Mouse (Mus musculus) limb, embryonic 14.5 days (tissue): ENCODE measurements around the gene Tpst1. TPM values are rescaled to one million over a fixed set of nuclear protein-coding genes. Genes with fewer than 3 reads are reported as not detected.

Experiments used
- ATAC-seq: fragments of 200-750 bp; cut with Nextera tagmentation; 2 replicates; pipeline ENCODE4 v1.8.0; 2017; ENCODE audit warnings: low read depth, moderate number of reproducible peaks, moderate TSS enrichment; ENCODE audit not compliant: low FRiP score
- DNase-seq: peaks from one replicate; pipeline ENCODE4 v3.0.0-alpha.2; 2015; ENCODE audit warnings: low spot score
- H3K27ac ChIP-seq: fragments of 300-500 bp; sonication (generic); replicated peaks from 2 replicates; pipeline ENCODE4 v1.5.1; 2014; ENCODE audit warnings: low read depth, mild to moderate bottlenecking, low read length, moderate library complexity, mixed read lengths
- H3K27me3 ChIP-seq: fragments of 300-500 bp; sonication (generic); 2 replicates; pipeline ENCODE4 v1.6.1; 2014; ENCODE audit warnings: low read length, mixed read lengths; ENCODE audit not compliant: control insufficient read depth, insufficient read depth
- H3K36me3 ChIP-seq: fragments of 300-500 bp; sonication (generic); 2 replicates; pipeline ENCODE4 v1.6.1; 2014; ENCODE audit warnings: mild to moderate bottlenecking, low read length, moderate library complexity, mixed read lengths; ENCODE audit not compliant: control insufficient read depth, insufficient read depth
- H3K4me1 ChIP-seq: fragments of 300-500 bp; sonication (generic); 2 replicates; pipeline ENCODE4 v1.6.1; 2014; ENCODE audit warnings: antibody characterized with exemption, low read length, mixed read lengths; ENCODE audit not compliant: control insufficient read depth, insufficient read depth
- H3K4me2 ChIP-seq: fragments of 300-500 bp; sonication (generic); replicated peaks from 2 replicates; pipeline ENCODE4 v1.6.1; 2014; ENCODE audit warnings: low read depth, mild to moderate bottlenecking, low read length, moderate library complexity; ENCODE audit not compliant: severe bottlenecking
- H3K4me3 ChIP-seq: fragments of 300-500 bp; sonication (generic); replicated peaks from 2 replicates; pipeline ENCODE4 v1.5.1; 2014; ENCODE audit warnings: low read length
- H3K9ac ChIP-seq: fragments of 300-500 bp; sonication (generic); 2 replicates; pipeline ENCODE4 v1.6.1; 2014; ENCODE audit warnings: mild to moderate bottlenecking, low read depth, low read length, moderate library complexity; ENCODE audit not compliant: severe bottlenecking
- H3K9me3 ChIP-seq: fragments of 300-500 bp; sonication (generic); 2 replicates; pipeline ENCODE4 v1.6.1; 2016; ENCODE audit warnings: low read length; ENCODE audit not compliant: control insufficient read depth
- POLR2A ChIP-seq: fragments of 200-500 bp; IDR thresholded peaks from 2 replicates; pipeline ENCODE4 v1.8.0; 2012; ENCODE audit warnings: inconsistent platforms, mild to moderate bottlenecking, moderate library complexity, borderline replicate concordance; ENCODE audit not compliant: insufficient read depth, insufficient read length; ENCODE audit errors: extremely low read depth
- WGBS: fragments of 180-500 bp; shearing (Covaris S2); extraction: QIAGEN DNeasy Blood & Tissue Kit; methylation state at CpG from one replicate; pipeline ENCODE4 v1.1.7; 2014; 5-methylcytosine and 5-hydroxymethylcytosine counted together
- polyA plus RNA-seq, 2 experiments: library from polyadenylated mRNA; depleted of rRNA in 1 of 2; stranded (reverse) in 1 of 2; unstranded in 1 of 2; fragments of >200 nt; fragmentation: Nextera tagmentation in 1 of 2; extraction: Ambion mirVana in 1 of 2; gene quantifications; 2 replicates each; pipeline versions ENCODE4 v1.2.1 to v1.2.3; 2012 to 2014

Tpst1 gene
- polyA plus RNA-seq, 2 experiments = 68.2 to 114 TPM

GRCm38 (mm10) chr5:130122355-130122754 lies 49.2 kb downstream of the Tpst1 start:
- Histone ChIP-seq H3K9ac (no peak overlapping the region), H3K4me2 (no peak overlapping the region), H3K4me1 (peaks cover 19% of the 10 kb centered on the region), H3K36me3 (peaks cover 4% of the 10 kb centered on the region; the same call in 1 of the 2 replicates), H3K4me3 (no peak overlapping the region), H3K27me3 (no peaks in the 10 kb centered on the region), H3K9me3 (no peaks in the 10 kb centered on the region), H3K27ac (no peak overlapping the region)
- no peak for TF ChIP-seq POLR2A
- 82% methylated on average over 2 of the region's 2 CpGs for WGBS
- DNase-seq = no peak
- no peak for ATAC-seq

- H3K27me3 ChIP-seq = no peaks in the 10 kb centered on the region
- peaks cover 11% of the 10 kb centered on the region for H3K4me1 ChIP-seq
- H3K4me2 ChIP-seq = no peak overlapping the region
- H3K9me3 ChIP-seq = no peaks in the 10 kb centered on the region
- peaks cover 4% of the 10 kb centered on the region; the same call in 1 of the 2 replicates for H3K36me3 ChIP-seq
- DNase-seq = no peak
- TF ChIP-seq POLR2A = no peak
- H3K9ac ChIP-seq = no peak overlapping the region
- no peak overlapping the region for H3K4me3 ChIP-seq
- WGBS = 68% methylated on average over 5 of the region's 5 CpGs
- H3K27ac ChIP-seq = no peak overlapping the region
- no peak for ATAC-seq
Measured at GRCm38 (mm10) chr5:130124271-130124670, 51.1 kb downstream of the Tpst1 start.

DNA sequence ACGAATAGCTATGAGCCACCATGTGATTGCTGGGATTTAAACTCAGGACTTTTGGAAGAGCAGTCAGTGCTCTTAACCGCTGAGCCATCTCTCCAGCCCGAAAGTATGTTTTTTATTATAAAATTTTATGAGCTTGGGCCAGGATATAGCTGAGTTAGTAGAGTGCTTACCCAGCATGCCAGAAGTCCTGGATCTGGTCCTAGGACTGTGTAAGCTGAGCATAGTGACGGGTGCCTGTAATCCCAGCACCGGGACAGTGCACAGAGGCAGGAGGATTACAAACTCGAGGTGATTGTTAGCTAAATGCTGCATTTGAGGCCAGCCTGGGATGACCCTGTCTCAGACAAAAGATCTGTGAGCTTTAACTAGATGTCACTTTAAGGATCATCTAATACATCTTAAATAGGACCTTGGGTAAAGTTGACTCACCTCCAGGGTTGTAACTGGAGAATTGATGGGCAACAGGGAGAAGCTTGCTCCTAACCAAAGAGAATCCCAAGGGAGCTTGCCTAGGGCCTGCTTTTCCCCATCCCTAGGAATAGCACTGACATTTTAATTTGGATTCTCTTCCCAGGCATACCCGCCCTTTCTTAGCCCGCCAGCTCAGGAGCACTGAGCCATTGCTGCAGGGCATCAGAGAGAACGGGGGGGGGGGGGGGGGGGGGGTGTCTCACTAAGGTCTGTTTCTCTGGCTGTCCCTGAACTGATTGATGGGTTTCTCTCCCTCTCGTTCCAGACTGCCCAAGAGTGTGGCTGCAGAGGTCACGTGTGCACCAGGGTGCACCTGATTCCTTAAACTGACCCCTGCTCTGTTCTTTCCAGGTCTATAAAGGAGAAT lies 55.8 kb downstream of the Tpst1 start:
- no peak for TF ChIP-seq POLR2A
- Histone ChIP-seq H3K4me2 (no peak overlapping the region), H3K27me3 (no peaks in the 10 kb centered on the region), H3K9ac (no peak overlapping the region), H3K4me3 (no peak overlapping the region), H3K4me1 (peaks cover 6% of the 10 kb centered on the region; the same call in 1 of the 2 replicates), H3K9me3 (no peaks in the 10 kb centered on the region), H3K27ac (no peak overlapping the region), H3K36me3 (peaks cover 10% of the 10 kb centered on the region; the same call in 1 of the 2 replicates)
- WGBS = 34% methylated on average over 9 of the region's 11 CpGs
- peak; percentile 43 for DNase-seq
- ATAC-seq = peak; percentile 71

DNA sequence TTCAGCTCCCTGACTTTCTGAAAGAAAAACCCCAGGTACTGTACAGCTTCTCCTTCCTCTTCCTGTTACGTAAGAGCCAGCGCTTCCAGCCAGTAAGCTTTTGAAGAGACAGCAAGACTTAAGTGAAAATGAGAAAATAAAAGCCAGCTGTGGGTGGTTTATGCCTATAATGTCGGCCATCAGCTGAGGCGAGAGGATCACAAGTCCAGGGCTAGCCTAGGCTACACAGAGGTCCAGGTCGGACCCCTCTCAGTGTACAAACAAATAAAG lies 56.3 kb downstream of the Tpst1 start:
- ATAC-seq (no peak), DNase-seq (no peak)
- H3K36me3 ChIP-seq = peaks cover 16% of the 10 kb centered on the region
- TF ChIP-seq POLR2A = no peak
- H3K27me3 ChIP-seq = no peaks in the 10 kb centered on the region
- H3K9me3 ChIP-seq = no peaks in the 10 kb centered on the region
- H3K9ac ChIP-seq = no peak overlapping the region
- no peak overlapping the region for H3K4me3 ChIP-seq
- WGBS = 70% methylated on average over 5 of the region's 5 CpGs
- H3K4me1 ChIP-seq = peaks cover 6% of the 10 kb centered on the region; the same call in 1 of the 2 replicates
- H3K4me2 ChIP-seq = no peak overlapping the region
- H3K27ac ChIP-seq = no peak overlapping the region

GRCm38 (mm10) chr5:130136597-130136996 lies 63.5 kb downstream of the Tpst1 start:
- ATAC-seq (no peak), DNase-seq (no peak)
- 95% methylated on average over 13 of the region's 13 CpGs for WGBS
- no peak overlapping the region for H3K4me3 ChIP-seq
- TF ChIP-seq POLR2A = no peak
- H3K36me3 ChIP-seq = peaks cover 28% of the 10 kb centered on the region
- H3K9ac ChIP-seq = no peak overlapping the region
- H3K27me3 ChIP-seq = no peaks in the 10 kb centered on the region
- no peaks in the 10 kb centered on the region for H3K9me3 ChIP-seq
- no peak overlapping the region for H3K27ac ChIP-seq
- H3K4me2 ChIP-seq = no peak overlapping the region
- no peaks in the 10 kb centered on the region for H3K4me1 ChIP-seq

GRCm38 (mm10) chr5:130139393-130139792 lies 66.3 kb downstream of the Tpst1 start:
- no peak for TF ChIP-seq POLR2A
- Histone ChIP-seq H3K4me1 (peaks cover 4% of the 10 kb centered on the region; the same call in 1 of the 2 replicates), H3K9me3 (no peaks in the 10 kb centered on the region), H3K36me3 (peaks cover 21% of the 10 kb centered on the region), H3K27ac (no peak overlapping the region), H3K9ac (no peak overlapping the region), H3K27me3 (no peaks in the 10 kb centered on the region), H3K4me2 (no peak overlapping the region), H3K4me3 (no peak overlapping the region)
- peak; percentile 89 for DNase-seq
- ATAC-seq = no peak
- 26% methylated on average over 8 of the region's 8 CpGs for WGBS
